Mouse (Mus musculus) retina, embryonic 14.5 days (tissue): ENCODE data around the gene Dock9.
"Not testable (repeated sequence)": the region's sequence is repeated elsewhere in the genome, so short reads cannot be mapped to it uniquely, and the experiment has no call there.

Experiments used
- DNase-seq: peaks from one replicate; pipeline ENCODE4 v3.0.0-alpha.2; 2015; ENCODE audit warnings: low spot score

The Dock9 gene

DNA sequence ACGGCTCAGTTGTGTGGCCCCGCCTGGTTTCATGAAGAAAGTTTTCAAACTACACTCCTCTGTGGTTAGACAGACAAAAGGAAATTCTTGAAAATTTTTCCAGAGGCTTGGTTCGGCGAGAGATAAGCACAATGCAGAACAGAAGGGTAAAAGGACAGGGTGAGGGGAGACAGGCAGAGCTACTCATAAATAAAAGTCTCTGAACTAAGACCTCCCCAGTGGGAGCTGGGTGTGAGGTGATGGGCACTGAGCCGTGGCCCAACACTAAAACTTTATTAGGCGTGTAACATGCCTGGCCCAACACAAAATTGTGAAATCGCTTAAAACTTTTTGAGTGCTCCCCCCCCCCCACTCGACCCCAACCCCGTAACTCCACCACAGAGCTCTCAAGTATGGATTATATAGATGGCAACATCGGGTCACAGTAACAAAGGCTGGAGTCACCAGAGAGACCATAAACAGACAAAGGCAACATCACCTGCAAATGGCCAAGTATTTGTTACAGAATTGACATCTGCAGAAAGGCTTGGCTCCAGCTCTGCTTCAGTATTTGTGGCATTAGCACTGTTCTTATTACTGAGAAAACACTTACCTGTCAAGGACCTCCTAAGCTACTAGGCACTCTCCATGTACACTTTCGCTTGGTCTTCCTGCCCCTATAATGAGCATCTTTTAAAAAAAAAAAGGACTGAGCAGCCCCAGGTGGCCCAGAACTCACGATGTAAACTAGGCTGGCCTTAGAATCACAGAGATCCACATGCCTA is 138.4 kb downstream of the Dock9 start:
- DNase-seq = no peak

GRCm38 (mm10) chr14:121658537-121658936 is 139.1 kb downstream of the Dock9 start:
- no peak for DNase-seq

DNA sequence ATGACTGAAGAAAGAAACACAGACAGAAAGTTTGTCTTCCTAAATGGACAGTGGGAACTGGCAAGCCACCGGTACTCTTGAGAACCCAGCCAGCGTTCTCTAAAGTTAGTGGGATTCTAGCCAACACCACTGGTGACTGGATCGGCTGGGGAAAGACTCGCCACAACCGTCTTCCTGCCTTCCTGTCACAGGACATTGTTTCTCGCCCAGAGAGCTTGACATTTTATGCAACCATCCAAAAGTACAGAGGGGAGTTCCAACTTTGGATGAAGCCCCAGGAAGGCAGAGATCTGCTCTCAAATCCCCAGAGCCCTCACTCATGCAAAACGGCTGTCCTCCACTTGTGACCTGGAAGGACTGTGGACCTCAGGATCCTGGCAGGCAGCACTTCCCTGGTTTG is 140.0 kb downstream of the Dock9 start:
- no peak for DNase-seq

DNA sequence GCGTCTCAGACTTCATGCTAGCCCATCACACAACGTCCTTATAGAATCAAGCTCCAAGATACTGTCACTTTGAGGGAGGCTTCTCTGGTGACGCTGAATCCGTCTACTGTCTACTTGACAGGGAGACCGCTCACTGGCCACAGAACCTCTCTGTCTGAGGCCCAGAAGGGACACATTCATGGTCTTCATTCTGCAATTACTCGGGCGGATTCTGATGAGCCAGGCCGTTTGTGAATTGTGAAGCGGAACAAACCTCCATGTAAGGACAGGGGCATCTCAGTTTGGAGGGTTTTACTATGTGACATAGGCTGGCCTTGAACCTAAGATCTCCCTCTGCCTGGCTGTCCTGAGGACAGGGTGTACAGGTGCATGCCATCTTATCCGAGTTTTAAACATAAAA is 140.7 kb downstream of the Dock9 start:
- no peak for DNase-seq

- DNase-seq = no peak
These were observed 142.7 kb downstream of the Dock9 start for GRCm38 (mm10) chr14:121654977-121655376.

GRCm38 (mm10) chr14:121654416-121654967 is 143.1 kb downstream of the Dock9 start:
- DNase-seq = no peak

DNA sequence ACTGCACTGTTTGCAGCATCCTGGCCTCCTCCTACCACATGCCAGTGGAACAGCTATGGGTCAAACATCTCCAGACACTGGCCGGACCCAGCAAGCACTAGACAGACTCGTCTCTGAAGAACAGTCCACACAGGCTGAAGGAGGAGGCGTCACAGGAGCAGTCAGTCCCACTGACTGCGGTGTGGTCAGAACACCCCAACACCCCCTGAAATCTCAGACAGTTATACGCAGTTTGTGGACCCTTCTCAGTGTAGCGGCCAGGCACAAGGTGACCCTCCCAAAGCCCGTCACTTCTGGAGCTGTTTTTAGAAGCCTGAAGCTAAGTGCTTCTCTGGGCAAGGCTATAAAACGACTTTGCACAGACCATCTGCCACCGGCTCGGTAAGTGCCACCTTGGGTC is 143.9 kb downstream of the Dock9 start:
- no peak for DNase-seq

DNA sequence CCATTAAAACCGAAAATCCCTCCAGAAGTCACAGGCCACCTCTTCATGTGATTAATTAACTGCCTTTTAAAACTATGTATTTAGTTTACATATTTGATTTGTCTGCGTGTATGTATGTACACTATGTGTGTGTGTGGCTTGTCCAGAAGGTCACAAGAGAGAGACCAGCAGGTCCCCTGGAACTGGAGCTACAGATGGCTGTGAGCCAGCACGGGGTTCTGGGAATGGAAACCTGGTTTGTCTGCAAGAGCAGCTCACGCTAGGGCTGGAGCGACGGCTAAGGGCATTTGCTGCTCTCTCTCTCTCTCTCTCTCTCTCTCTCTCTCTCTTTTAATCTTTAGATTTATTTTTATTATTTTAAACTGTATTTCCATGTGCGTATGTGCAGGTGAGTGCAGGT is 144.4 kb downstream of the Dock9 start:
- DNase-seq = no peak

DNA sequence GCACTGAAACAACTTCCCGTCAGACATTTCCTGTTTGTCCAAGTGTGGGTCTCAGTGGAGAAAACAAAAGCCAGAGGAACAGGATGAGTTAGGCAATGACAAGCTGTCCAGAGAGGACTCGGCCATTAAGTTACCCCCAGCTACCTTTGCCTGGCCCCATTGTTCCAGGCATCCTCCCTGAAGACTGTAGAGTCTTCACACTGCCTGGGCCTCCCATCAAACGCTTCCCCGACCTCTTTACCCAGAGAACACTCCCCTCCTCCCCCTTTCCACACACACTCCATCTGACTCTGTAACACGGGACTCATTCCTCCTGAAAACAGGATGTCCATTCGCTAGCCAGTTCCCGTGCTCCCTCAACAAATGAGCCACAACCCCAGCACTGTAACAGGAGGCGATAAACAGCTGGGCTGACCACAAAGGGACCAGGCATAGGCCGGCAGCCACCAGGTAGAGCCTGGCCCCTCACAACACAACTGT is 149.0 kb downstream of the Dock9 start:
- DNase-seq = no peak

GRCm38 (mm10) chr14:121647693-121648092 is 149.9 kb downstream of the Dock9 start:
- no peak for DNase-seq

- no peak for DNase-seq
These were observed 151.0 kb downstream of the Dock9 start for GRCm38 (mm10) chr14:121646617-121647016.

DNA sequence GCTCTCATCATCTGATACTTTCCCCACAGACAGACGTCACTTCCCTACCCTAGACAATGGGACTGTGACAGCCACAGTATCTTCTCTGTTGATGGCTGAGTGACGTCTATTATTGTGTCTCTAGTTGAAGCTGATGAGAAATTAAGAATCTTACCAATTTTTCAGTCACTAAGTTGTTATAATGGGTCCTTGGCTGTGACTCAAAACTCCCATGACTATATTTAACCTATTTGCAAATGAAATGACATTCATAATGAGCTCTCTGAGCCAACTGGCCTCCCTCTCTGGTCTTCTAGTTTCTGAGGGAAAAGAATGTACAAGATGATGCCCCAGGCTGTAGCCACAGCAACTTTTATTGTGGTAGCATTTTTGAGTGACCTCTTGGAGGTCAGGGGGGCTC is 153.3 kb downstream of the Dock9 start:
- no peak for DNase-seq

- DNase-seq = no peak
These were observed 156.4 kb downstream of the Dock9 start for GRCm38 (mm10) chr14:121641271-121641670.

- no peak for DNase-seq
These were observed 160.6 kb downstream of the Dock9 start for GRCm38 (mm10) chr14:121636935-121637510.

DNA sequence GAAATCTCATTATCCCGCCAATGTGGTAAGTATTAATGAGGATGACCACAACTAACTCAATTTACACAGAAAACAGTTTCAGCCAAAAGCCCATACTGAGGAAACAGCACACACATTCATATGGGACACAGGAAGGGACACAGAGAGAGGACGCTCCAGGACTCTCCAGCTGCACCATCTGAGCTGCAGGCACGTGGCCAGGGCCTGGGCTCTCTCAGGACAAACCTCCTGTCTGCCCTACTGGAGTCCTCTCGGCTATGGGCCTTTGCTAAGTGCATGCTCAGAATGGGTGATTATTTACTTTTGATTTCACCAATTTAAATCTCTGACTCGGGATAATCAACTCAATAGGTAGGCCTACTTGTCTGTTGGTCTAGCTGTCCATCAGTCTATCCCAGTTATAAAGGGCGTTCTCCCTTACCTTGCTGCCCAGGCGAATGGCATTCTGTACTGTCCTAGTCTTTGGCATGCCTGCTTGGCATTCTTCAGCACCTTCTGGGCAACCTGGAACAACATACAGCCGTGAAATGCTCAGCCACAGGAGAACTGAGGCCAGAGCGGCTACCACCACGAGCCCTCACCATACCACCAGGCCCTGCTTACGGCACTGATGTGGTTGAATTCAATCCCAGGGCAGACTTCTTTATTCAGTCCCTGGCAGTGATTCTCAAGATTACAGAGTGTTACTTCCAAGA is 162.8 kb downstream of the Dock9 start:
- DNase-seq = no peak

- no peak for DNase-seq
These were observed 163.4 kb downstream of the Dock9 start for GRCm38 (mm10) chr14:121634093-121634735.

DNA sequence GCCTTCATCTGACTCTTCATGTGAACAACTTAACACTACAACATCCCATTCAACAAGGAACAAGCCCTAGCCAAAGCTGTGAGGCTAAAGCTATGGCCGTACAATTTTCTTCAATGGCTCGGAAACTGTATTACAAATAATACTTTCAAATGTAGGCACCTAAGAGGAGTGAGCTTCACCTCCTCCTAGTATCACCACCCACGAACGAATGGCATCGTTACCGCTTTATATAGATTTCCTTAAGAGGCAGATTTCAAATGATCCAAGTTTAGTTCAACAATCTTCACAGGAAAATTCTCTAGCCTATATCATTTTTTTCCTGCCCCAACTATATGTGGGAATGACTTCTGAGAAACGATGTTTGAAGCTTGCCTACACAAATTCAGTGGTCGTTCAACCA is 165.7 kb downstream of the Dock9 start:
- no peak for DNase-seq

DNA sequence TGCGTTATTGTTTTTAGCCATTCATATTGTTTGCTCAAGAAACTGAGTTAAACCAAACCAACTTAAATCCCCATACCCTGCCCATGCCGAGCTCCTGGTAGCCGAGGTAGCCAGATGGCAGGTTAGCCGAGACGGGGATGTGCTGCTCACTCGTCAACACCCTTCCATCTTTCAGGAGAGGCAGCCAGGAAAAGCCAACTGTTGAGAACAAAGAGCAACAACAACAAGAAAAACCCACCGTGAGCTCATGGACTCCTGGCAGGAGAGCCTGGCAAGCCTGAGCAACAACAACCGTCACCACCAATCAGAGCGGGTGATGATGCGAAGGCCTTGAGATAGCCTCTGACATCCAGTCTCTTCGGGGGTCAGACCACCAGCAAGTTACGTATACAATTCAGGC is 170.9 kb downstream of the Dock9 start:
- DNase-seq = no peak

GRCm38 (mm10) chr14:121623996-121624542 is 173.6 kb downstream of the Dock9 start:
- not testable (repeated sequence) for DNase-seq

DNA sequence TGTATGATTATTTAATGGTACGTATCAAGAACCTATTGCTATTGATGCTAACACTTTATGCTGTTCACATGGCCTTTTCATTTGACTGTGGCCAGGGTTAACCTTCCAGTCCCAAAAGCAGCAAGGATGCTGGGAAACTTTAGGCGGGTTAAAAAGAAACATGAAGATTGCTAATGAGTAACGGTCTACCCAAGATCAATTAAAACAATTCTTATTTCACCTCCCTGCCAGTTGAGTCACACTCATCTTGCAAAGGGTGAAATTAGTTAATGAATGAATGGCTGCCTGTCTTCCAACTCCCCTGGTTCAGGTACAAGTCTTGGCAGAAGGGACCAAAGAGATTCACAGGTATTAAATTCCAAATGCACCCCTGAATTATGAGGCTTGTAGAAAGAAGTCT is 175.8 kb downstream of the Dock9 start:
- no peak for DNase-seq

DNA sequence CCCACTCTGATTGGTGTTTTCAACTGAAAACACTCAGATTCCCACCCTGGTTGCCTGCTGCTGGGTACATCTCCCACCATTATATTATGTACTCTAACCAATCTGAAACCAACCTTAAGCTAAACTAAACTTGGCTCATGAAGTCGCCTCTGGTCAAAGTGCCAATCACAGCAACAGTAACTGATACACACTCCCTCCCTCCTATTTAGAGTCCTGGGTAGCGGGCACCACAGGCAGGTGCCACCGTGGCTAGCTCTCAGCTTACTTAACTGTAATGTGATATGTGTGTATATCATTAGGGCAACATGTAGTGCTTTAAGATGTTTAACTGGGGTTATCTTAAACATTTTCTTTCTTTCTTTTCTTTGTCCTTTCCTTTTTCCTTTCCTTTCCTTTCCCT is 177.1 kb downstream of the Dock9 start:
- no peak for DNase-seq

- DNase-seq = no peak
These were observed 177.5 kb downstream of the Dock9 start for GRCm38 (mm10) chr14:121620157-121620556.
